Mouse (Mus musculus): ENCODE measurements around the gene Rab25. TPM values are rescaled to one million over a fixed set of nuclear protein-coding genes. Genes with fewer than 3 reads are reported as not detected.

Gene Rab25
- polyA plus RNA-seq, 1 experiment, result 9.3 TPM

DNA sequence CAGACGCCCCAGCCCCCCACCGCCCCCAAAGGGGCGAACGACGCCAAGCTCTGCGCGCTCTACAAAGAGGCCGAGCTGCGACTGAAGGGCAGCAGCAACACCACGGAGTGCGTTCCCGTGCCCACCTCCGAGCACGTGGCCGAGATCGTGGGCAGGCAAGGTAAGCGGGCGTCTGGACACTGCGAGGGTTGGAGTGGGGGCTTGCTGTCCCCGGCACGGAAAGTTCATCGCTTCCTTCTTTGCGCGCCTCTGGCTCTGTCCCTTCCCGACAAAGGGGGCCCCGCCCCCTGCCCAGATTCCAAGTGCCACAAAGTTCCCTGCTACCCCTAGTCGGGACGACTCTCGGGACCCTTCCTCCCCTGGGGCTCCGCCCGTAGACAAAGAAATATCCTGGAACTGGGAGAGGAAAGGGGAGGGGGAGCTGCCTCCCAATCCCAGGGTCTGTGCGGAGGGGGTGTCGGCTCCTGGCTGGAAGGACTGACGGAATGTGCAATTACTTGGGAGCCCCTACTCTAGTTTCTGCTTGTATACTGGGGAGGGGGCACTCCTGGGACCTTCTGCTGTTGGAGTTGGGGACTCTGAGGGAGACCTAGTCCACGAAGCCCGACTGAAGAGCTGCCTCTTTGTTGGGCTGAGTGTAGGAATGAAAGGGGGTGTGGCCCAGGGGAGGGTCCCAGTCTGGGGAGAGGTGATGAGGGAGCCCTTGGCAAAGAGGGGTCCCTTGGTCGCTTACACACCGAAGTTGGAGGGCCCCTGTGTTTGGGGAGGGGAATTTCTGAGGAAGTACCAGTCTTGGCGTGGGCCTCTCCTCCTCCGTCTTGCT, 15.2 kb downstream of the Rab25 start:
- peak overlapping the region; percentile 79 for H3K4me3 ChIP-seq (ENCODE audit: control insufficient read depth, insufficient read depth, low read length)
- peaks cover 30% of the 10 kb centered on the region for H3K4me1 ChIP-seq (replicated peaks; ENCODE audit: control insufficient read depth, insufficient read depth, low read length)
- H3K27me3 ChIP-seq (ENCODE audit: control insufficient read depth, insufficient read depth, low read length), result no peaks in the 10 kb centered on the region
- TF ChIP-seq POLR2A (IDR thresholded peaks at IDR 0.05; ENCODE audit: control insufficient read depth, extremely low read depth, insufficient read depth, low read length, poor library complexity), result no peak
- no peak for TF ChIP-seq CTCF (IDR thresholded peaks at IDR 0.05; ENCODE audit: borderline replicate concordance, control insufficient read depth, extremely low read depth, insufficient read depth, low read length, poor library complexity)
- peak; percentile 35 for DNase-seq
- WGBS, result 3% methylated on average over 40 of the region's 40 CpGs
- H3K36me3 ChIP-seq (ENCODE audit: control insufficient read depth, insufficient read depth, low read length), result peaks cover 13% of the 10 kb centered on the region
- H3K27ac ChIP-seq (ENCODE audit: control insufficient read depth, insufficient read depth, low read length), result no peak overlapping the region

- 14% methylated on average over 30 of the region's 31 CpGs for WGBS
- DNase-seq, result no peak
- Histone ChIP-seq H3K27me3 (ENCODE audit: control insufficient read depth, insufficient read depth, low read length) (no peaks in the 10 kb centered on the region), H3K27ac (ENCODE audit: control insufficient read depth, insufficient read depth, low read length) (peak within 1 kb of the TSS; percentile 93), H3K36me3 (ENCODE audit: control insufficient read depth, insufficient read depth, low read length) (peaks cover 13% of the 10 kb centered on the region), H3K4me1 (replicated peaks; ENCODE audit: control insufficient read depth, insufficient read depth, low read length) (peaks cover 36% of the 10 kb centered on the region), H3K4me3 (ENCODE audit: control insufficient read depth, insufficient read depth, low read length) (peak within 1 kb of the TSS; percentile 88)
- no peak for TF ChIP-seq POLR2A (IDR thresholded peaks at IDR 0.05; ENCODE audit: control insufficient read depth, extremely low read depth, insufficient read depth, low read length, poor library complexity)
- TF ChIP-seq CTCF (IDR thresholded peaks at IDR 0.05; ENCODE audit: borderline replicate concordance, control insufficient read depth, extremely low read depth, insufficient read depth, low read length, poor library complexity), result no peak
Observed at GRCm38 (mm10) chr3:88532299-88532674, 15.8 kb downstream of the Rab25 start, which contains the start of gene Mex3a. TSS of gene Mex3a (plus strand) at chr3:88532395.

DNA sequence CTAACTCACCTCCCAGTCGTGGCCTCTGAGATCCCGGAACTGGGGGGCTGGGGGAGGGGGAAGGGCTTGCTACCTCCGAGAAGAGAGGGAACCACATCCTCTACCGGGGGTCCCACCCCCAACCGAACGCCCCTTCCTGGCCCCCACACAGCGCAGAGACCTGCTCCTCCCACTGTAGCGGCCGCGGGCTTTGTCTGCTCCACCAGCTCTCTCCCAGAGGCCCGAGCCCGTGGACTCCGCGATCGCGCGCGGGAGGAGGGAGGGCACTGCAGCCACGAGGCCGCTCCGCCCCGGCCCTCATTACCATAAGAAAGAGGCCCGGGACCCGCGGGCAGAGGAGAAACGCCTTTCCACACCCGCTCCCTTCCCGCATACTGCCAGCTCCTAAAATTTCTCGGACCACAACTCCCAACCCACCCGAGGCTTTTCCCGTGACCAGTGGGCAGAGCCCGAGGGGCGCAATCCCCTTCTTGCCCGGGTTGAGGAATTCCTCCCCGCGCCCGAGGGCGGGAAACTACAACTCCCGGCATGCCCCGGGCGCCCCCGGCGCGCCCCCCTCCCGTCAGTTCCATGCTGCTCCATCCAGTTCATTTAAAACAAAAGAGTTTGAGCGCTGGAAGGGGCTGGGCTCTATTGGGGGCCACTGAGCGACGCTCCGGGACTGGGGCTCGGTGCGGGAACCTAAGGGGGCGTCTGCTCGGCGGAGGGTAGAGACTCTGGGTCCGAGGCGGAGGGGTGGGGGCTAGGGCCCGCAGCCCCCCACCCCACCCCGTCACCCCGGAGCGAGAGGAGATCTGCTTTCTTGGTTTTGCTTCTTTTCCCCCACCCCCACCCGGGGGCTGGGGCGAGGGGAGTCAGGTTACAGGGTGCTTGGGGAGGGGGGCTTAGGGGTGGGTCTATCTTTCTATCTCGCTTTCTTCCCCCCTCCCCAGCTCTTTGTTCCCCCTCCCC, 16.5 kb downstream of the Rab25 start:
- H3K4me3 ChIP-seq (ENCODE audit: control insufficient read depth, insufficient read depth, low read length), result peak overlapping the region; percentile 88
- TF ChIP-seq POLR2A (IDR thresholded peaks at IDR 0.05; ENCODE audit: control insufficient read depth, extremely low read depth, insufficient read depth, low read length, poor library complexity) (peak; percentile 92), CTCF (IDR thresholded peaks at IDR 0.05; ENCODE audit: borderline replicate concordance, control insufficient read depth, extremely low read depth, insufficient read depth, low read length, poor library complexity) (no peak)
- peak overlapping the region; percentile 93 for H3K27ac ChIP-seq (ENCODE audit: control insufficient read depth, insufficient read depth, low read length)
- H3K4me1 ChIP-seq (replicated peaks; ENCODE audit: control insufficient read depth, insufficient read depth, low read length), result peaks cover 39% of the 10 kb centered on the region
- DNase-seq, result peak; percentile 94
- H3K27me3 ChIP-seq (ENCODE audit: control insufficient read depth, insufficient read depth, low read length), result no peaks in the 10 kb centered on the region
- under 1% methylated on average over 62 of the region's 63 CpGs for WGBS
- peaks cover 7% of the 10 kb centered on the region for H3K36me3 ChIP-seq (ENCODE audit: control insufficient read depth, insufficient read depth, low read length)

- TF ChIP-seq CTCF (IDR thresholded peaks at IDR 0.05; ENCODE audit: borderline replicate concordance, control insufficient read depth, extremely low read depth, insufficient read depth, low read length, poor library complexity), result no peak
- no peak for TF ChIP-seq POLR2A (IDR thresholded peaks at IDR 0.05; ENCODE audit: control insufficient read depth, extremely low read depth, insufficient read depth, low read length, poor library complexity)
- Histone ChIP-seq H3K4me1 (replicated peaks; ENCODE audit: control insufficient read depth, insufficient read depth, low read length) (peaks cover 40% of the 10 kb centered on the region), H3K27ac (ENCODE audit: control insufficient read depth, insufficient read depth, low read length) (peak overlapping the region; percentile 52), H3K27me3 (ENCODE audit: control insufficient read depth, insufficient read depth, low read length) (no peaks in the 10 kb centered on the region), H3K4me3 (ENCODE audit: control insufficient read depth, insufficient read depth, low read length) (peak overlapping the region; percentile 50), H3K36me3 (ENCODE audit: control insufficient read depth, insufficient read depth, low read length) (no peaks in the 10 kb centered on the region; the same call in 1 of the 2 replicates)
- 66% methylated on average over 11 of the region's 11 CpGs for WGBS
- DNase-seq, result no peak
Observed at GRCm38 (mm10) chr3:88530082-88530864, 17.8 kb downstream of the Rab25 start.

GRCm38 (mm10) chr3:88529204-88530000, 18.7 kb downstream of the Rab25 start:
- Histone ChIP-seq H3K27me3 (ENCODE audit: control insufficient read depth, insufficient read depth, low read length) (no peaks in the 10 kb centered on the region), H3K4me1 (replicated peaks; ENCODE audit: control insufficient read depth, insufficient read depth, low read length) (peaks cover 40% of the 10 kb centered on the region), H3K36me3 (ENCODE audit: control insufficient read depth, insufficient read depth, low read length) (peaks cover 8% of the 10 kb centered on the region), H3K27ac (ENCODE audit: control insufficient read depth, insufficient read depth, low read length) (no peak overlapping the region), H3K4me3 (ENCODE audit: control insufficient read depth, insufficient read depth, low read length) (no peak overlapping the region)
- no peak for TF ChIP-seq POLR2A (IDR thresholded peaks at IDR 0.05; ENCODE audit: control insufficient read depth, extremely low read depth, insufficient read depth, low read length, poor library complexity)
- no peak for TF ChIP-seq CTCF (IDR thresholded peaks at IDR 0.05; ENCODE audit: borderline replicate concordance, control insufficient read depth, extremely low read depth, insufficient read depth, low read length, poor library complexity)
- WGBS, result 84% methylated on average over 7 of the region's 7 CpGs
- no peak for DNase-seq

Measured in thymus, adult 2 months (tissue).